Mouse (Mus musculus): ENCODE measurements around the gene Cacna2d3. TPM values are rescaled to one million over a fixed set of nuclear protein-coding genes. Genes with fewer than 3 reads are reported as not detected.

The Cacna2d3 gene
- polyA plus RNA-seq, 1 experiment from 2014 or later: 2.0 TPM

- H3K36me3 ChIP-seq (ENCODE audit: control insufficient read depth, insufficient read depth, low read length): no peaks in the 10 kb centered on the region
- H3K4me1 ChIP-seq (ENCODE audit: control insufficient read depth, insufficient read depth, low read length): peaks cover 8% of the 10 kb centered on the region; the same call in 1 of the 2 replicates
- no peaks in the 10 kb centered on the region for H3K27me3 ChIP-seq (ENCODE audit: control insufficient read depth, insufficient read depth, low read length)
- DNase-seq (ENCODE audit: low spot score) (peak; percentile 29), ATAC-seq (ENCODE audit: insufficient number of reproducible peaks, low FRiP score, low TSS enrichment, low read depth) (no peak)
- WGBS: 55% methylated on average over 2 of the region's 2 CpGs
- no peak overlapping the region for H3K27ac ChIP-seq (replicated peaks; ENCODE audit: low read depth, low read length)
- no peaks in the 10 kb centered on the region; the same call in 1 of the 2 replicates for H3K9me3 ChIP-seq (ENCODE audit: control insufficient read depth, low read length)
- no peak overlapping the region for H3K4me3 ChIP-seq (ENCODE audit: low read depth, low read length)
- H3K4me2 ChIP-seq (ENCODE audit: low read depth, severe bottlenecking): no peak overlapping the region
- H3K9ac ChIP-seq (ENCODE audit: low read length): no peak overlapping the region
Observed at GRCm38 (mm10) chr14:29029107-29029469, 692.6 kb downstream of the Cacna2d3 start.

GRCm38 (mm10) chr14:29028391-29029106 is 693.1 kb downstream of the Cacna2d3 start:
- H3K4me1 ChIP-seq (ENCODE audit: control insufficient read depth, insufficient read depth, low read length): peaks cover 8% of the 10 kb centered on the region; the same call in 1 of the 2 replicates
- H3K36me3 ChIP-seq (ENCODE audit: control insufficient read depth, insufficient read depth, low read length): no peaks in the 10 kb centered on the region
- DNase-seq (ENCODE audit: low spot score) (peak; percentile 53), ATAC-seq (ENCODE audit: insufficient number of reproducible peaks, low FRiP score, low TSS enrichment, low read depth) (no peak)
- no peak overlapping the region for H3K4me2 ChIP-seq (ENCODE audit: low read depth, severe bottlenecking)
- H3K27ac ChIP-seq (replicated peaks; ENCODE audit: low read depth, low read length): 0 out of 2 replicates have a peak overlapping the region, but pooled peaks have one; percentile 15
- no peak overlapping the region for H3K4me3 ChIP-seq (ENCODE audit: low read depth, low read length)
- no peaks in the 10 kb centered on the region for H3K27me3 ChIP-seq (ENCODE audit: control insufficient read depth, insufficient read depth, low read length)
- no peak overlapping the region for H3K9ac ChIP-seq (ENCODE audit: low read length)
- H3K9me3 ChIP-seq (ENCODE audit: control insufficient read depth, low read length): no peaks in the 10 kb centered on the region; the same call in 1 of the 2 replicates
- WGBS: 25% methylated on average over 6 of the region's 6 CpGs

- peaks cover 8% of the 10 kb centered on the region; the same call in 1 of the 2 replicates for H3K4me1 ChIP-seq (ENCODE audit: control insufficient read depth, insufficient read depth, low read length)
- H3K4me3 ChIP-seq (ENCODE audit: low read depth, low read length): no peak overlapping the region
- H3K9ac ChIP-seq (ENCODE audit: low read length): no peak overlapping the region
- no peaks in the 10 kb centered on the region for H3K36me3 ChIP-seq (ENCODE audit: control insufficient read depth, insufficient read depth, low read length)
- no peaks in the 10 kb centered on the region; the same call in 1 of the 2 replicates for H3K9me3 ChIP-seq (ENCODE audit: control insufficient read depth, low read length)
- WGBS: 88% methylated on average over 5 of the region's 5 CpGs
- no peak for ATAC-seq (ENCODE audit: insufficient number of reproducible peaks, low FRiP score, low TSS enrichment, low read depth)
- no peak for DNase-seq (ENCODE audit: low spot score)
- H3K4me2 ChIP-seq (ENCODE audit: low read depth, severe bottlenecking): no peak overlapping the region
- H3K27ac ChIP-seq (replicated peaks; ENCODE audit: low read depth, low read length): no peak overlapping the region
- no peaks in the 10 kb centered on the region for H3K27me3 ChIP-seq (ENCODE audit: control insufficient read depth, insufficient read depth, low read length)
Observed at GRCm38 (mm10) chr14:29027276-29027675, 694.4 kb downstream of the Cacna2d3 start.

GRCm38 (mm10) chr14:29025335-29025734 is 696.3 kb downstream of the Cacna2d3 start:
- DNase-seq (ENCODE audit: low spot score): no peak
- Histone ChIP-seq H3K9me3 (ENCODE audit: control insufficient read depth, low read length) (no peaks in the 10 kb centered on the region; the same call in 1 of the 2 replicates), H3K4me1 (ENCODE audit: control insufficient read depth, insufficient read depth, low read length) (peaks cover 5% of the 10 kb centered on the region; the same call in 1 of the 2 replicates), H3K27me3 (ENCODE audit: control insufficient read depth, insufficient read depth, low read length) (no peaks in the 10 kb centered on the region), H3K4me3 (ENCODE audit: low read depth, low read length) (no peak overlapping the region), H3K9ac (ENCODE audit: low read length) (no peak overlapping the region), H3K4me2 (ENCODE audit: low read depth, severe bottlenecking) (no peak overlapping the region), H3K27ac (replicated peaks; ENCODE audit: low read depth, low read length) (no peak overlapping the region), H3K36me3 (ENCODE audit: control insufficient read depth, insufficient read depth, low read length) (no peaks in the 10 kb centered on the region)
- no peak for ATAC-seq (ENCODE audit: insufficient number of reproducible peaks, low FRiP score, low TSS enrichment, low read depth)
- 80% methylated on average over 6 of the region's 6 CpGs for WGBS

GRCm38 (mm10) chr14:29023246-29023645 is 698.4 kb downstream of the Cacna2d3 start:
- Histone ChIP-seq H3K9me3 (ENCODE audit: control insufficient read depth, low read length) (no peaks in the 10 kb centered on the region; the same call in 1 of the 2 replicates), H3K9ac (ENCODE audit: low read length) (no peak overlapping the region), H3K4me2 (ENCODE audit: low read depth, severe bottlenecking) (no peak overlapping the region), H3K27me3 (ENCODE audit: control insufficient read depth, insufficient read depth, low read length) (no peaks in the 10 kb centered on the region), H3K4me1 (ENCODE audit: control insufficient read depth, insufficient read depth, low read length) (peaks cover 1% of the 10 kb centered on the region; the same call in 1 of the 2 replicates), H3K4me3 (ENCODE audit: low read depth, low read length) (no peak overlapping the region), H3K27ac (replicated peaks; ENCODE audit: low read depth, low read length) (no peak overlapping the region), H3K36me3 (ENCODE audit: control insufficient read depth, insufficient read depth, low read length) (no peaks in the 10 kb centered on the region)
- ATAC-seq (ENCODE audit: insufficient number of reproducible peaks, low FRiP score, low TSS enrichment, low read depth): no peak
- no peak for DNase-seq (ENCODE audit: low spot score)
- WGBS: 95% methylated on average over 4 of the region's 4 CpGs

- Histone ChIP-seq H3K36me3 (ENCODE audit: control insufficient read depth, insufficient read depth, low read length) (no peaks in the 10 kb centered on the region), H3K4me2 (ENCODE audit: low read depth, severe bottlenecking) (no peak overlapping the region), H3K4me1 (ENCODE audit: control insufficient read depth, insufficient read depth, low read length) (peaks cover 6% of the 10 kb centered on the region), H3K9me3 (ENCODE audit: control insufficient read depth, low read length) (no peaks in the 10 kb centered on the region), H3K27ac (replicated peaks; ENCODE audit: low read depth, low read length) (no peak overlapping the region), H3K9ac (ENCODE audit: low read length) (no peak overlapping the region), H3K27me3 (ENCODE audit: control insufficient read depth, insufficient read depth, low read length) (no peaks in the 10 kb centered on the region), H3K4me3 (ENCODE audit: low read depth, low read length) (no peak overlapping the region)
- no peak for DNase-seq (ENCODE audit: low spot score)
- ATAC-seq (ENCODE audit: insufficient number of reproducible peaks, low FRiP score, low TSS enrichment, low read depth): no peak
- 87% methylated on average over 4 of the region's 4 CpGs for WGBS
Observed at GRCm38 (mm10) chr14:29021295-29021694, 700.4 kb downstream of the Cacna2d3 start.

- Histone ChIP-seq H3K4me2 (ENCODE audit: low read depth, severe bottlenecking) (no peak overlapping the region), H3K4me1 (ENCODE audit: control insufficient read depth, insufficient read depth, low read length) (peaks cover 10% of the 10 kb centered on the region), H3K9ac (ENCODE audit: low read length) (no peak overlapping the region), H3K27ac (replicated peaks; ENCODE audit: low read depth, low read length) (no peak overlapping the region), H3K36me3 (ENCODE audit: control insufficient read depth, insufficient read depth, low read length) (no peaks in the 10 kb centered on the region), H3K4me3 (ENCODE audit: low read depth, low read length) (no peak overlapping the region), H3K27me3 (ENCODE audit: control insufficient read depth, insufficient read depth, low read length) (no peaks in the 10 kb centered on the region), H3K9me3 (ENCODE audit: control insufficient read depth, low read length) (no peaks in the 10 kb centered on the region)
- ATAC-seq (ENCODE audit: insufficient number of reproducible peaks, low FRiP score, low TSS enrichment, low read depth) (no peak), DNase-seq (ENCODE audit: low spot score) (no peak)
- WGBS: 49% methylated on average over 7 of the region's 7 CpGs
Observed at GRCm38 (mm10) chr14:29018316-29019000, 703.2 kb downstream of the Cacna2d3 start.

- Histone ChIP-seq H3K9me3 (ENCODE audit: control insufficient read depth, low read length) (no peaks in the 10 kb centered on the region), H3K36me3 (ENCODE audit: control insufficient read depth, insufficient read depth, low read length) (no peaks in the 10 kb centered on the region), H3K27me3 (ENCODE audit: control insufficient read depth, insufficient read depth, low read length) (no peaks in the 10 kb centered on the region), H3K4me1 (ENCODE audit: control insufficient read depth, insufficient read depth, low read length) (peaks cover 10% of the 10 kb centered on the region), H3K4me3 (ENCODE audit: low read depth, low read length) (no peak within 1 kb of the TSS), H3K4me2 (ENCODE audit: low read depth, severe bottlenecking) (no peak within 1 kb of the TSS), H3K27ac (replicated peaks; ENCODE audit: low read depth, low read length) (no peak within 1 kb of the TSS), H3K9ac (ENCODE audit: low read length) (no peak within 1 kb of the TSS)
- DNase-seq (ENCODE audit: low spot score) (peak; percentile 73), ATAC-seq (ENCODE audit: insufficient number of reproducible peaks, low FRiP score, low TSS enrichment, low read depth) (no peak)
- 9% methylated on average over 5 of the region's 5 CpGs for WGBS
Observed at GRCm38 (mm10) chr14:29017883-29018282, 703.8 kb downstream of the Cacna2d3 start, which contains the start of gene Lrtm1. TSS of gene Lrtm1 (plus strand) at chr14:29018208.
